Mouse (Mus musculus) thymus, postnatal 0 days (tissue): Measurements from ENCODE around the gene Asb9. TPM values are rescaled to one million over a fixed set of nuclear protein-coding genes. Genes with fewer than 3 reads are reported as not detected.

ENCODE experiments used
- DNase-seq: peaks from one replicate; pipeline ENCODE4 v3.0.0-alpha.2; 2015; ENCODE audit warnings: low spot score
- polyA plus RNA-seq: library from polyadenylated mRNA; unstranded; fragments of >200 nt; fragmentation: Nextera tagmentation; extraction: Ambion mirVana; gene quantifications from 2 replicates; pipeline ENCODE4 v1.2.1, GENCODE M21; 2015

Gene Asb9
- not detected in 2 replicates for polyA plus RNA-seq

GRCm38 (mm10) chrX:164505709-164506498 lies at the start of gene Asb9:
Gene Asb9 (plus strand): TSS chrX:164506327.
- no peak for DNase-seq

GRCm38 (mm10) chrX:164459205-164459878 lies 46.8 kb upstream of the Asb9 start:
- DNase-seq = no peak

GRCm38 (mm10) chrX:164502258-164502657 lies 3.9 kb upstream of the Asb9 start:
- DNase-seq = no peak

GRCm38 (mm10) chrX:164507068-164507467 lies 941 bp downstream of the Asb9 start:
- no peak for DNase-seq

GRCm38 (mm10) chrX:164508728-164509127 lies 2.6 kb downstream of the Asb9 start:
- no peak for DNase-seq

GRCm38 (mm10) chrX:164522138-164522537 lies 16.0 kb downstream of the Asb9 start:
- no peak for DNase-seq

- DNase-seq = no peak
These were observed 20.4 kb downstream of the Asb9 start for GRCm38 (mm10) chrX:164526566-164526965.

- no peak for DNase-seq
These were observed 35.5 kb downstream of the Asb9 start for GRCm38 (mm10) chrX:164541436-164542317.

GRCm38 (mm10) chrX:164570195-164570594 lies 64.1 kb downstream of the Asb9 start:
- no peak for DNase-seq

- DNase-seq = no peak
These were observed 70.8 kb downstream of the Asb9 start for GRCm38 (mm10) chrX:164576967-164577366.

Other genes with a start within 250 kb of the Asb9 start
- 0.39 and 0.72 TPM in 2 replicates for gene Bmx, start 248.1 kb upstream of the Asb9 start, polyA plus RNA-seq
- gene Pir, start 237.0 kb upstream of the Asb9 start, polyA plus RNA-seq = 5.6 and 6.8 TPM in 2 replicates
- 0.64 TPM in 2 replicates for gene Vegfd, start 132.9 kb upstream of the Asb9 start, polyA plus RNA-seq
- 10.7 and 11.0 TPM in 2 replicates for gene Piga, start 86.5 kb upstream of the Asb9 start, polyA plus RNA-seq
- gene Asb11, start 69.3 kb upstream of the Asb9 start, polyA plus RNA-seq = not detected in 2 replicates